Mouse (Mus musculus) forebrain, embryonic 15.5 days (tissue): ENCODE results near the gene Epha6. TPM values are rescaled to one million over a fixed set of nuclear protein-coding genes. Genes with fewer than 3 reads are reported as not detected.

Experiments used
- ATAC-seq: fragments of 200-750 bp; cut with Nextera tagmentation; replicated peaks from 2 replicates; pipeline ENCODE4 v1.8.0; 2017; ENCODE audit warnings: mild to moderate bottlenecking, moderate TSS enrichment, moderate library complexity
- H3K27ac ChIP-seq: fragments of 300-500 bp; sonication (generic); replicated peaks from 2 replicates; pipeline ENCODE4 v1.5.1; 2015; ENCODE audit warnings: mild to moderate bottlenecking, inconsistent platforms
- H3K27me3 ChIP-seq: fragments of 300-500 bp; sonication (generic); 2 replicates; pipeline ENCODE4 v1.6.1; 2015; ENCODE audit warnings: inconsistent platforms
- H3K36me3 ChIP-seq: fragments of 300-500 bp; sonication (generic); 2 replicates; pipeline ENCODE4 v1.6.1; 2015; ENCODE audit warnings: mild to moderate bottlenecking, inconsistent platforms
- H3K4me1 ChIP-seq: fragments of 300-500 bp; sonication (generic); 2 replicates; pipeline ENCODE4 v1.6.1; 2015; ENCODE audit warnings: inconsistent platforms
- H3K4me2 ChIP-seq: fragments of 300-500 bp; sonication (generic); replicated peaks from 2 replicates; pipeline ENCODE4 v1.6.1; 2015; ENCODE audit warnings: mild to moderate bottlenecking, inconsistent platforms
- H3K4me3 ChIP-seq: fragments of 300-500 bp; sonication (generic); 2 replicates; pipeline ENCODE4 v1.5.1; 2015; ENCODE audit warnings: mild to moderate bottlenecking, inconsistent platforms
- H3K9ac ChIP-seq: fragments of 300-500 bp; sonication (generic); replicated peaks from 2 replicates; pipeline ENCODE4 v1.6.1; 2015; ENCODE audit warnings: mild to moderate bottlenecking, inconsistent platforms
- H3K9me3 ChIP-seq: fragments of 300-500 bp; sonication (generic); 2 replicates; pipeline ENCODE4 v1.6.1; 2016; ENCODE audit warnings: inconsistent platforms
- WGBS: fragments of 180-500 bp; shearing (Covaris S2); methylation state at CpG from one replicate; pipeline ENCODE4 v1.1.7; 2015; ENCODE audit warnings: mixed read lengths; 5-methylcytosine and 5-hydroxymethylcytosine counted together
- polyA plus RNA-seq: library from polyadenylated mRNA; unstranded; fragments of >200 nt; fragmentation: Nextera tagmentation; extraction: Ambion mirVana; gene quantifications from 2 replicates; pipeline ENCODE4 v1.2.1, GENCODE M21; 2015

Epha6 gene
- polyA plus RNA-seq, 1 experiment from 2014 or later, result 3.9 TPM

DNA sequence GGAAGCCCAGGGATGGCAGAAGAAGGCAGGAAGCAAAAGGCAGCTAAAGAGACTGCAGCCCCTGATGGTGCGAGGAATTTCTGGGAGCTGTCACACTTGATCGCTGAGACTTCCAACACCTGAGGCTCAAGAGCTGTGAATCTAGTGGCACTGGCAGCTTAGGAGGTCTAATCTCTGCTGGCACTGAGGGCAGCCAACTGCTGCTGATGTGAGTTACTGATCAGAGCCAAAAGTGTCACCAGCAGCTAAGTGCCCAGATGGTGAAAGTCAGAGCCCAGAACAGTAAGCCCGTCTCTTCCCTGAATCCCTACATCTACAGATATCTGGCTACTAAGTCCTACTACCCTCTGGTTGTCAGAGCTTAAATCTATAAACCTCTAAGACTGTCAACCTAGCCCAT, 518.4 kb downstream of the Epha6 start:
- 84% methylated on average over 3 of the region's 3 CpGs for WGBS
- Histone ChIP-seq H3K36me3 (no peaks in the 10 kb centered on the region), H3K4me2 (no peak overlapping the region), H3K4me1 (no peaks in the 10 kb centered on the region), H3K27me3 (no peaks in the 10 kb centered on the region), H3K9me3 (no peaks in the 10 kb centered on the region), H3K4me3 (no peak overlapping the region), H3K9ac (no peak overlapping the region), H3K27ac (no peak overlapping the region)
- ATAC-seq, result no peak

DNA sequence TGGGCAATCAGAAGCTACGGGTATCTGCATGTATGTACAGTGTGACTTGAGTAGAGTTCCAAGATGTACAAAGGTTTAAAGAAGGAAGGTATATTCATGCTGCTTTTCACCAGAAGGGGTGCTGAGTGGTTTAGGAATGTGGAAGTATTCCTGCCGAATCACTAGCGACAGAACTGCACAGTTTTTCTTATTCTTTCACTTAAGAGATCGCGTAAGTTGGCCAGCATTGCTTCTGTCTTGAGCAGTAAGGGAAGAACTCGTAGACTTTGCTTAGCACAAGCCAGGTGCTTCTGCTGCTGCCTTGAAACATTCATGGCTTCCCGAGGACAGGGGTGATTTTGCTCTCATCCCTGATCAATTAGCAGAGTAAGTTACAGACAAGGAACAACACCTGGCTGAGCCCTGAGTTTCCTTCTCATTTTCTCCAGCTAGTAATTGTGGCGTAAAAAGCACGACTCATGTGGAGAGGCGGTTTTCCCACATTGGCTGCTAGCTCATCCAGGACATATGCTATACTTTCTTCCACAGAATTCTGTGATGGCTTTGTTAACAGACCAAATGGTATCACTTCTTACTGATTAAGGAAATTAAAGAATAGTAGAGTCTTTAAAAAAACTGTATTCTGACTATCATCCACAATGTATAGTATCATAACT, 534.7 kb downstream of the Epha6 start:
- Histone ChIP-seq H3K27ac (no peak overlapping the region), H3K4me3 (no peak overlapping the region), H3K9me3 (no peaks in the 10 kb centered on the region), H3K27me3 (no peaks in the 10 kb centered on the region), H3K9ac (no peak overlapping the region), H3K4me2 (no peak overlapping the region), H3K4me1 (no peaks in the 10 kb centered on the region), H3K36me3 (no peaks in the 10 kb centered on the region)
- 78% methylated on average over 10 of the region's 10 CpGs for WGBS
- no peak for ATAC-seq

DNA sequence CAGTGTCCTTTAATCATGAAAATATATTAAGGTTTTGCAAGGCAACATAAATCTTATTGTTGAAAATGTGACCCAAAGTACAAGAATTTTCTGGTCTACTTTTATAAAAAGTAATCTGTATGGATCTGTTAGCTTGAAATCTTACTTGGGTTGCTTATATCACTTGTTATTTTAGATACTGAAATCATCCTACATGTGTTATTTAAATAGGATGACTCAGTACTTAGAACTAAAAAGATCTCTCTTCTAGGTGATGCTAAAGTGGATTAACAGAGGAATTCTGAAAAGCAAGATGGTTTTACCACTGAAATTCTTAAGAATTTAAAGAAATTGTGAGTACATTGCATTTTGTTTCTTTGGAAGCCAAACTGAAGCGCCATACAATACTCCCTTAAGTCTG, 561.5 kb downstream of the Epha6 start:
- no peak overlapping the region for H3K9ac ChIP-seq
- no peaks in the 10 kb centered on the region for H3K27me3 ChIP-seq
- H3K9me3 ChIP-seq, result no peaks in the 10 kb centered on the region
- no peak overlapping the region for H3K27ac ChIP-seq
- H3K36me3 ChIP-seq, result no peaks in the 10 kb centered on the region
- no peak for ATAC-seq
- H3K4me2 ChIP-seq, result no peak overlapping the region
- WGBS, result 91% methylated on average over 1 of the region's 1 CpGs
- no peaks in the 10 kb centered on the region for H3K4me1 ChIP-seq
- no peak overlapping the region for H3K4me3 ChIP-seq

DNA sequence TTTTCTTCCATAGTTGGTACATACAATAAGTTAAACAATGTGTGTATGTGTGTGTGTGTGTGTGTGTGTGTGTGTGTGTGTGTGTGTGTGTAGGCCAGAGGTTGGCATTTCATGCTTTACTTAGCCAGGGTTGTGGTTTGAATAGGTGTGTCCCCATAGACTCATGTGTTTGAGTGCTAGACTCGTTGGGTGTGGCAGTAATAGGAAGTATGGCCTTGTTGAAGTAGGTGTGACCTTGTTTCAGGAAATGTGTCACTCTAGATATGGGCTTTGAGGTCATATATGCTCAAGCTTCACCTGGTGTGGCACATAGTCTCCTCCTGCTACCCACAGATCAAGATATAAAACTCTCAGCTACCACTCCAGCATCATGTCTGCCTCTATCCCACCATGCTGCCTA, 577.0 kb downstream of the Epha6 start:
- WGBS, result 71% methylated on average over 1 of the region's 1 CpGs

DNA sequence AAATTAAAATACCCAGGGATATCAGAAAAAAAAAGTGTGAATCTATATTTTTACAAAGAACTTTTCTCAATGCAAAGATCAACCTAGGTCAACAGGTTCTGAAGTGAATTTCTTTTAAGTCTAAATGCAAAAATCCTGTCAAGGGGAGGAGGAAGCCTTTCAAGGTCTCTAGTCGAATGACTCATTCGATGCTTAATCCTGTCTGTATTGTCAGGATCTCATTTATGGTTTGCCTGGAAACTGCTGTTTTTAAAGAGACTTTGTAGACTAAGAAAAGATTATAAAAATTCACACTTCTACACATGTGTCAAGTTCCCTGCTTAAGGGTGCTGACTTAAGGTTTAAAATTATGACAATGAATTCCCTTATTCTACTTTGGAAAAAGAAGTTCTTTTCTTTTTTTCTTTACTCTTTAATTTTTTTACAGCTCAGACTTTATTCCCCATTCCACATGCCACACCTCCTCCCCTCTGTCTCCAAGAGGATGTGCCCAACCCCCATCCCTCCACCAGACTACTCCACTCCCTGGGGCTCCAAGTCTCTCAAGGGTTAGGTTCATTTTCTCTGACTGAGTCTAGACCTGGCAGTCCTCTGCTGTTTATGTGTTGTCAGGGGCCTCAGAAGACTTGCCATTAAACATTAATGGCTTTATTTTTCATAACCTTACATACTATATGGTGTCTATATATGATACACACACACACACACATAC, 598.3 kb downstream of the Epha6 start:
- Histone ChIP-seq H3K27ac (no peak overlapping the region), H3K4me3 (no peak overlapping the region), H3K27me3 (no peaks in the 10 kb centered on the region), H3K4me1 (no peaks in the 10 kb centered on the region), H3K4me2 (no peak overlapping the region), H3K9ac (no peak overlapping the region), H3K36me3 (no peaks in the 10 kb centered on the region), H3K9me3 (no peaks in the 10 kb centered on the region)
- no peak for ATAC-seq
- 24% methylated on average over 2 of the region's 2 CpGs for WGBS

More for the DNA sequence above, 577.0 kb downstream of the Epha6 start:
- Histone ChIP-seq H3K4me2 (no peak overlapping the region), H3K36me3 (no peaks in the 10 kb centered on the region), H3K27me3 (no peaks in the 10 kb centered on the region), H3K9me3 (no peaks in the 10 kb centered on the region), H3K4me1 (no peaks in the 10 kb centered on the region), H3K9ac (no peak overlapping the region), H3K27ac (no peak overlapping the region), H3K4me3 (no peak overlapping the region)
- no peak for ATAC-seq

DNA sequence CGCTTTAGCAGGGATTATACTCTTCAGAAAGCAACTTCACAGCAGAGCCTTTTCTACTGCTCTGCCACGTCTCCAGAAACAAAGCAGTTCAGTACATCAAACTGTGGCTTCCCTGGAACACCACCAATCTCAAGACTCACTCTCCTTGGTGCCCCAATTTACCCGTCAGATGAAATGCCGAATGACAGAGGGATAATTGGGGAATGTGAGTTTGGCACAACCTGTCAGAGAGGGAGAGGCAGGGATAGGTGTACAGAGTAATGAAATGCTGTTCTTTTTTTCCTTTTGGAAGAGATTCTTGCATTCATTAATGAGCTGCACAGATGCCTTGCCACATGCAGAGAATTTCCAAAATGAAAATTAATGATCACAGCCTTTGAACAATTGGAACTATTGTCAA, 635.5 kb downstream of the Epha6 start:
- ATAC-seq, result peak; percentile 66
- Histone ChIP-seq H3K4me3 (no peak overlapping the region), H3K27ac (peak overlapping the region; percentile 24; the same call in 1 of the 2 replicates), H3K4me2 (no peak overlapping the region), H3K9me3 (no peaks in the 10 kb centered on the region), H3K36me3 (no peaks in the 10 kb centered on the region), H3K9ac (no peak overlapping the region), H3K4me1 (peaks cover 5% of the 10 kb centered on the region), H3K27me3 (no peaks in the 10 kb centered on the region)
- 13% methylated on average over 4 of the region's 4 CpGs for WGBS

DNA sequence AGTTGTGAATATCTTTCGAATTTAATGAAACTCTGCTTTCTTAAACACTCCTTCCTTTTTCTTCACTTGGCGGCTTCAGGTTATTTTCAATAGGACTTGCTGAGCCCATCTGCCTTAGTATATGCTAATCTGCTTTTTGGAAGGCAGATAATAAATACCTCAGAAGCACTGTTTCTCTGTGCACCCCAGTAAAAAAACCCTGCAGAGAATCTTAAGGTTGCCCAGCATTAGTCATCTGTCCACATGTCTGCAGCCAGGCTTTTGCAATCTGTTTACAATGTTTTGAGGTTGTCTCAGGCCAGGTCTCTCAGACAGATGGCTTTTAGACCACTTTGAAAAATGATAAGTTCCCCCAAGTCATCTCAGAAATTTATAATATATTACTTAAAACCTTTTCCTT, 649.6 kb downstream of the Epha6 start:
- 73% methylated on average over 2 of the region's 2 CpGs for WGBS

DNA sequence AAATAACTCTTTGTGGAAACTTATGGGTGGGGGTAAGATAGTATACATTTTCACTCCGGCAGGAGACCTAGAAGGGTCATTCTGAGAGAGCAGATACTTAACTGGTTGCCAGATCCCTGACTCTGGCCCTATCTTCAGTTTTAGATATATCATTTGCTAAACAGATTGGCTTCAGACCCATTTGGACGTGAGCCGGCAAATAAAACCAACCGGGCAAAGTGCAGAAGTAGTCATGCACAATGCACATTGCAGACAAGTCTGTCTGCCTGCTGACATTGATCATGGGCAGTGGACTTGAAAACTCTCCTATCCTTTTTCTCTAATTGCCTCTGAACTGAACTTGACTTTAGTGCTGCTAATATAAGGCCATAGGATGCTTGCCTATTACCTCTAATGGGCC, 681.6 kb downstream of the Epha6 start:
- 81% methylated on average over 4 of the region's 4 CpGs for WGBS
- H3K27me3 ChIP-seq, result no peaks in the 10 kb centered on the region
- H3K9ac ChIP-seq, result no peak overlapping the region
- no peaks in the 10 kb centered on the region for H3K9me3 ChIP-seq
- no peak overlapping the region for H3K4me2 ChIP-seq
- no peak for ATAC-seq
- H3K4me3 ChIP-seq, result no peak overlapping the region
- no peaks in the 10 kb centered on the region for H3K4me1 ChIP-seq
- no peak overlapping the region for H3K27ac ChIP-seq
- H3K36me3 ChIP-seq, result no peaks in the 10 kb centered on the region

More for the DNA sequence above, 649.6 kb downstream of the Epha6 start:
- ATAC-seq, result no peak
- H3K4me2 ChIP-seq, result no peak overlapping the region
- H3K9me3 ChIP-seq, result no peaks in the 10 kb centered on the region
- H3K4me1 ChIP-seq, result no peaks in the 10 kb centered on the region
- no peak overlapping the region for H3K9ac ChIP-seq
- H3K27me3 ChIP-seq, result no peaks in the 10 kb centered on the region
- no peak overlapping the region for H3K4me3 ChIP-seq
- H3K27ac ChIP-seq, result no peak overlapping the region
- H3K36me3 ChIP-seq, result no peaks in the 10 kb centered on the region

DNA sequence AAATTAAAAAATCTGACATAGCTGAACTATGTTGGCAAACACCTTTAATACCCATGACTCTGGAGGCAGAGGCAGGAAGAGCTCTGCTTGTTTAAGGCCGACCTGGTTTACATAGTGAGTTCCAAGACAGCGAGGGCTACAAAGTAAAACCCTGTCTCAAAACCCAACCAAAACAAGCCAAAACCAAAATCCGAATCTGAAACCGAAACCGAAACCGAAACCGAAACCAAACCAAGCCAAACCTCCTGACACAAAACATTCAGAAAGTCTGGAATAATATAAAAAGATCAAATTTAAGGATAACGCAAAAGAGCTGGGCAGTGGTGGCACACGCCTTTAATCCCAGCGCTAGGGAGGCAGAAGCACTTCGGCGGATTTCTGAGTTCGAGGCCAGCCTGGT, 725.3 kb downstream of the Epha6 start:
- no peaks in the 10 kb centered on the region for H3K36me3 ChIP-seq
- H3K27ac ChIP-seq, result no peak overlapping the region
- no peaks in the 10 kb centered on the region for H3K9me3 ChIP-seq
- H3K27me3 ChIP-seq, result no peaks in the 10 kb centered on the region
- H3K4me3 ChIP-seq, result no peak overlapping the region
- 94% methylated on average over 13 of the region's 13 CpGs for WGBS
- ATAC-seq, result no peak
- no peak overlapping the region for H3K4me2 ChIP-seq
- no peaks in the 10 kb centered on the region for H3K4me1 ChIP-seq
- H3K9ac ChIP-seq, result no peak overlapping the region

DNA sequence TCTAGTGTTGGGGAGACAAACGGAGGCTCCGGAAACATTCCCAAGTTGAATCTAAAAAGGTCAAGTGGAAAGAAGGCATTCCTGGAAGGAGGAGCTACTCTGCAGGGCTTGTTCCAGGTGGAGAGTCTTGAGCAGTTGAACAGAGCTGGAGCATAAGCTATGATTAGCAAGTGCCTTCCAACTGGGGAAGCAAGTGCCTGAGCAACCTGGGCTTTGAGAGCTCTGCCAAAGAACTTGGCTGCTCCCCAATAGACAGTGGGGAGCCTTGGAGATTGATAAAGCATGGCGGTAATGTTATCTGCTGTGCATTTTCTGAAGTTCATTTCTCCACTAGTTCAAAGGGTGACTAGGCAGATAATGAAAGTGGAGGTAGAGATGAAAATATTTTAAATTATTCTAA, 733.5 kb downstream of the Epha6 start:
- ATAC-seq, result no peak
- Histone ChIP-seq H3K9ac (no peak overlapping the region), H3K4me2 (no peak overlapping the region), H3K4me3 (no peak overlapping the region), H3K9me3 (no peaks in the 10 kb centered on the region), H3K27ac (no peak overlapping the region), H3K36me3 (no peaks in the 10 kb centered on the region), H3K4me1 (no peaks in the 10 kb centered on the region), H3K27me3 (no peaks in the 10 kb centered on the region)
- WGBS, result 75% methylated on average over 3 of the region's 3 CpGs

DNA sequence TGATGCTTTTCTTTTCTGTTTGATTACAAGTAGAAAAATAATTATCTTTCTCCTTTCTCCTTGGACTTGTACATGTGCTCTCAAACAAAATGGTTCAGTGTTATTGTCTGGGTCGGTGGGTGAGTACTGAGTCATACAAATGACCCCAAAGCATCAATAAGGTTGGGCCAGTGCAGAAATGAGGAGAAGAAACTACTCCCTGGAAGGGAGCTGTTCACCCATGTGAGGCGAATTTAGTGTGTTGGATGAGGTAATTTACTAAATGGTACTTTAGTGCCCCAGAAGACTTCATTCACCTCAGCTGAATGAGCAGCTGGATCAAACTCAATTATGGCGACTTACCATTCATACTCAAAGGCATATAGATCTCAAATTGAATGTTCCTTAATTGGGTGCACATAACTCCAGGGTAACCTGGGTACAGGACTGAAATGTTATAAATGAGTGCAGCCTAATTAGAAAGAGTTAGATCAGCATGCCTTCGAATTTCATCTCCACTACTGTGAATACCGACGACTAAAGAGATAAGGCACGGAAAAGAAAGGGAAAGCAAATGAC, 751.1 kb downstream of the Epha6 start:
- no peak overlapping the region for H3K27ac ChIP-seq
- no peaks in the 10 kb centered on the region for H3K9me3 ChIP-seq
- H3K4me3 ChIP-seq, result no peak overlapping the region
- ATAC-seq, result peak; percentile 92
- H3K9ac ChIP-seq, result no peak overlapping the region
- WGBS, result 12% methylated on average over 7 of the region's 7 CpGs
- H3K27me3 ChIP-seq, result no peaks in the 10 kb centered on the region
- no peaks in the 10 kb centered on the region for H3K36me3 ChIP-seq
- H3K4me1 ChIP-seq, result peaks cover 8% of the 10 kb centered on the region
- H3K4me2 ChIP-seq, result no peak overlapping the region

DNA sequence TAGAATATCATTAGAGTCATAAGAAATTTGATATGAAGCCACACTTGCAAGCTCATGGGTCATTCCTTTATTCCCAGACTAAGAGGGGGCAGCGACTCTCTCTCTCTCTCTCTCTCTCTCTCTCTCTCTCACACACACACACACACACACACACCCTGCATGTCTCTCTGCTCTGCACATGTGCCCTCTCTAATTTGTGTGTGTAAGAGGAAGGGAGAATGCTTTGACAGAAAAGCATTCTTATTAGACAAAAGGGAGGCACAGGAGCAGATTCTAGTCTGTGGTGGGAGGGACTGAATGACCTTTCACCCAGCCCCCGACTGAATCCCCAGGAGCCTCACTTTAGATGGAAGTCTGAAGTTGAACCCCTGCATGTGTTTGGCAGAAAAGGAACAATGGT, 752.6 kb downstream of the Epha6 start:
- 15% methylated on average over 2 of the region's 2 CpGs for WGBS
- no peak overlapping the region for H3K4me2 ChIP-seq
- no peaks in the 10 kb centered on the region for H3K9me3 ChIP-seq
- ATAC-seq, result no peak
- no peak overlapping the region for H3K9ac ChIP-seq
- H3K27ac ChIP-seq, result no peak overlapping the region
- H3K4me3 ChIP-seq, result no peak overlapping the region
- H3K27me3 ChIP-seq, result no peaks in the 10 kb centered on the region
- H3K4me1 ChIP-seq, result peaks cover 8% of the 10 kb centered on the region
- no peaks in the 10 kb centered on the region for H3K36me3 ChIP-seq
